ENCODE assay signal across 27 mouse cellular contexts in the genomic region with DNA sequence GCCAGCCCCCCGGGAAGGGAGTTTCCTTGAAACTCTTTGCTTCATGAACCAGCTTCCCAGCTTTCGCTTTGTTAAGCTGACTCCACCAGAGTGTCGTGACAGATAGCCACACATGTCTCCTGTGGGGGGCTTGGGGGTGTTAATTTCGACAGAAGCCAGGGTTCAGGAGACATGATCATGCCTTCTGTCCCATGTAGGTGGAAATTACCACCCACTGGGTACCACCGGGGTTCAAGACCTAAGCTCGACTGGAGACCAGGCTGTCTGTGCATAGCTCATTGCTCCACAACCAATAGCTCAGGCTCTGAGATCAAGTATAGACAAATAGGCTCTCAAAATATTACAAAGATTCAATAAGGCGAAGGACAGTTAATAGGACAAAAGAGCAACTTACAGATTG. TPM values are rescaled to one million over a fixed set of nuclear protein-coding genes. Genes with fewer than 3 reads are reported as not detected.
DNase-seq lines count a peak whose midpoint lies in the region; ATAC-seq and TF ChIP-seq lines count a peak whose summit lies in the region.
"Had no signal": no experiment of that assay in that cellular context is flagged by ENCODE, and none has a peak within 500 bp of the region (broad histone marks: within the 10 kb centered on the region; RNA-seq: fewer than 3 reads in every experiment).

No protein-coding gene starts in this region.

- intact Hi-C loops in left cerebral cortex, postnatal 36 days (cut with DNase I), result no loop called here

- no peaks in the 10 kb centered on the region for H3K9me3 ChIP-seq in kidney, embryonic 16.5 days (ENCODE audit: low read length)
- H3K9me3 ChIP-seq in intestine, embryonic 14.5 days (ENCODE audit: control insufficient read depth, low read length), result no peaks in the 10 kb centered on the region
- H3K9me3 ChIP-seq in intestine, embryonic 15.5 days, result no peaks in the 10 kb centered on the region
- H3K9me3 ChIP-seq in intestine, postnatal 0 days (ENCODE audit: control insufficient read depth), result no peaks in the 10 kb centered on the region
- H3K9me3 ChIP-seq: embryonic facial prominence, embryonic 13.5 days; embryonic facial prominence, embryonic 15.5 days; forebrain, embryonic 10.5 days; forebrain, embryonic 12.5 days had no signal

- H3K27ac ChIP-seq in kidney, embryonic 16.5 days (ENCODE audit: low read length), result no peak overlapping the region
- H3K27ac ChIP-seq in intestine, embryonic 14.5 days (ENCODE audit: low read depth), result no peak overlapping the region
- peak overlapping the region; percentile 33; the same call in 1 of the 2 replicates for H3K27ac ChIP-seq in intestine, embryonic 15.5 days
- 0 out of 2 replicates have a peak overlapping the region, but pooled peaks have one; percentile 21 for H3K27ac ChIP-seq in intestine, postnatal 0 days (ENCODE audit: low read depth, low read length)
- H3K27ac ChIP-seq: embryonic facial prominence, embryonic 13.5 days; embryonic facial prominence, embryonic 15.5 days; forebrain, embryonic 10.5 days; forebrain, embryonic 12.5 days had no signal

- ATAC-seq in kidney, embryonic 16.5 days (ENCODE audit: low FRiP score, low TSS enrichment), result peak; percentile 35; the same call in 1 of the 2 replicates
- 0 out of 2 replicates have a peak, but pooled peaks have one; percentile 53 for ATAC-seq in intestine, embryonic 14.5 days (replicated peaks; ENCODE audit: low FRiP score, low TSS enrichment, low read depth)
- peak; percentile 81 for ATAC-seq in intestine, embryonic 15.5 days
- ATAC-seq in intestine, postnatal 0 days, result no peak
- ATAC-seq: forebrain, embryonic 14.5 days; forebrain, embryonic 16.5 days had no signal

- H3K36me3 ChIP-seq in kidney, embryonic 16.5 days (ENCODE audit: insufficient read depth, low read length), result no peaks in the 10 kb centered on the region
- no peaks in the 10 kb centered on the region for H3K36me3 ChIP-seq in intestine, embryonic 14.5 days (ENCODE audit: control insufficient read depth, insufficient read depth, low read length)
- no peaks in the 10 kb centered on the region for H3K36me3 ChIP-seq in intestine, embryonic 15.5 days
- no peaks in the 10 kb centered on the region for H3K36me3 ChIP-seq in intestine, postnatal 0 days (ENCODE audit: control insufficient read depth, insufficient read depth)
- H3K36me3 ChIP-seq: embryonic facial prominence, embryonic 13.5 days; embryonic facial prominence, embryonic 15.5 days; forebrain, embryonic 10.5 days; forebrain, embryonic 12.5 days had no signal

- TF ChIP-seq CTCF in intestine, postnatal 0 days (IDR thresholded peaks at IDR 0.05; ENCODE audit: low read depth), result no peak

- 34% methylated on average over 7 of the region's 7 CpGs for WGBS in kidney, embryonic 16.5 days
- 61% methylated on average over 7 of the region's 7 CpGs for whole genome bisulfite sequencing in intestine, embryonic 14.5 days
- 66% methylated on average over 7 of the region's 7 CpGs for whole genome bisulfite sequencing in intestine, embryonic 15.5 days
- 47% methylated on average over 7 of the region's 7 CpGs for WGBS in intestine, postnatal 0 days

- H3K9ac ChIP-seq in kidney, embryonic 16.5 days (replicated peaks; ENCODE audit: low read length), result no peak overlapping the region
- no peak overlapping the region for H3K9ac ChIP-seq in intestine, embryonic 14.5 days (ENCODE audit: low read length)
- no peak overlapping the region for H3K9ac ChIP-seq in intestine, embryonic 15.5 days
- H3K9ac ChIP-seq in intestine, postnatal 0 days (ENCODE audit: low read depth, low read length), result no peak overlapping the region
- H3K9ac ChIP-seq: embryonic facial prominence, embryonic 13.5 days; embryonic facial prominence, embryonic 15.5 days; forebrain, embryonic 12.5 days had no signal

- no peak for DNase-seq in kidney, adult 11 months
- DNase-seq in intestine, embryonic 14.5 days (ENCODE audit: low spot score), result no peak
- no peak for DNase-seq in ovary, postnatal 10 days (ENCODE audit: low spot score)
- no peak for DNase-seq in left cerebral cortex, postnatal 36 days (ENCODE audit: low spot score in 2 of 2)
- DNase-seq in spleen, postnatal 4 days (ENCODE audit: low spot score in 2 of 2), result no peak
- DNase-seq: adrenal gland, adult 2 months; adrenal gland, postnatal 10 days; adrenal gland, postnatal 25 days; cerebellum, adult 11-12 months; cerebellum, adult 2 months; cerebellum, adult 9-10 months; cerebellum, postnatal 36 days; embryo, embryonic 11 days had no signal

- H3K27me3 ChIP-seq in kidney, embryonic 16.5 days (ENCODE audit: insufficient read depth, low read length), result no peaks in the 10 kb centered on the region
- no peaks in the 10 kb centered on the region for H3K27me3 ChIP-seq in intestine, embryonic 14.5 days (replicated peaks; ENCODE audit: control insufficient read depth, insufficient read depth, low read length)
- no peaks in the 10 kb centered on the region for H3K27me3 ChIP-seq in intestine, embryonic 15.5 days (replicated peaks)
- H3K27me3 ChIP-seq in intestine, postnatal 0 days (replicated peaks; ENCODE audit: control insufficient read depth, insufficient read depth, low read length), result no peaks in the 10 kb centered on the region
- H3K27me3 ChIP-seq: embryonic facial prominence, embryonic 13.5 days; embryonic facial prominence, embryonic 15.5 days; forebrain, embryonic 12.5 days had no signal

- H3K4me3 ChIP-seq in kidney, embryonic 16.5 days (ENCODE audit: low read length), result no peak overlapping the region
- H3K4me3 ChIP-seq in intestine, embryonic 14.5 days (ENCODE audit: low read depth, low read length), result no peak overlapping the region
- H3K4me3 ChIP-seq in intestine, embryonic 15.5 days (replicated peaks), result no peak overlapping the region
- H3K4me3 ChIP-seq in intestine, postnatal 0 days (ENCODE audit: low read depth, low read length), result no peak overlapping the region
- H3K4me3 ChIP-seq: embryonic facial prominence, embryonic 13.5 days; embryonic facial prominence, embryonic 15.5 days; erythroblast, embryonic 14.5 days; forebrain, embryonic 10.5 days; forebrain, embryonic 12.5 days had no signal

- H3K4me1 ChIP-seq in kidney, embryonic 16.5 days (ENCODE audit: insufficient read depth, low read length), result no peaks in the 10 kb centered on the region
- H3K4me1 ChIP-seq in intestine, embryonic 14.5 days (replicated peaks; ENCODE audit: control insufficient read depth, insufficient read depth, low read length), result no peaks in the 10 kb centered on the region
- no peaks in the 10 kb centered on the region for H3K4me1 ChIP-seq in intestine, embryonic 15.5 days (replicated peaks)
- no peaks in the 10 kb centered on the region for H3K4me1 ChIP-seq in intestine, postnatal 0 days (replicated peaks; ENCODE audit: control insufficient read depth, insufficient read depth, low read length)
- H3K4me1 ChIP-seq: embryonic facial prominence, embryonic 13.5 days; embryonic facial prominence, embryonic 15.5 days; forebrain, embryonic 10.5 days; forebrain, embryonic 12.5 days had no signal

- H3K4me2 ChIP-seq in kidney, embryonic 16.5 days (replicated peaks; ENCODE audit: low read depth, low read length), result 0 out of 2 replicates have a peak overlapping the region, but pooled peaks have one; percentile 21
- no peak overlapping the region for H3K4me2 ChIP-seq in intestine, embryonic 14.5 days (ENCODE audit: low read length)
- peak overlapping the region; percentile 33; the same call in 1 of the 2 replicates for H3K4me2 ChIP-seq in intestine, embryonic 15.5 days (replicated peaks)
- H3K4me2 ChIP-seq in intestine, postnatal 0 days (replicated peaks; ENCODE audit: low read depth), result peak overlapping the region; percentile 54
- H3K4me2 ChIP-seq: embryonic facial prominence, embryonic 13.5 days; embryonic facial prominence, embryonic 15.5 days; forebrain, embryonic 12.5 days had no signal

RNA-seq across cellular contexts. Expression of a gene that starts 50.6 kb away (rescaled TPM):
- polyA plus RNA-seq in kidney, embryonic 16.5 days (2015; fragmentation: Nextera tagmentation; extraction: Ambion mirVana), result not detected in 2 replicates
- polyA plus RNA-seq in intestine, embryonic 14.5 days (2014; fragmentation: Nextera tagmentation; extraction: Ambion mirVana), result not detected in 2 replicates
- polyA plus RNA-seq in intestine, embryonic 15.5 days (2015; fragmentation: Nextera tagmentation; extraction: Ambion mirVana), result not detected in 2 replicates
- 0.05 and 0.08 TPM in 2 replicates for polyA plus RNA-seq in intestine, postnatal 0 days (2015; fragmentation: Nextera tagmentation; extraction: Ambion mirVana)
- not detected for total RNA-seq in left cerebral cortex, postnatal 36 days (2021)
- total RNA-seq: adrenal gland, adult 2 months; adrenal gland, postnatal 10 days; adrenal gland, postnatal 25 days; common myeloid progenitor, adult 5-6 weeks; ES-E14; MEL had no signal
- polyA plus RNA-seq: adrenal gland, adult 2 months; C2C12; embryonic facial prominence, embryonic 13.5 days; erythroblast, embryonic 14.5 days; forebrain, embryonic 10.5 days; forebrain, embryonic 12.5 days; forebrain, embryonic 14.5 days; forebrain, embryonic 16.5 days had no signal

Comparison
In these comparisons a context has a peak if more than half of its experiments do, and no peak if none do; other contexts are left out.
1. H3K27ac ChIP-seq: peak in intestine, embryonic 15.5 days (single experiment) and intestine, postnatal 0 days (single experiment); none in kidney, embryonic 16.5 days (single experiment) and intestine, embryonic 14.5 days (single experiment).